Mouse (Mus musculus): ENCODE results near the gene Atad5. TPM values are rescaled to one million over a fixed set of nuclear protein-coding genes. Genes with fewer than 3 reads are reported as not detected.
A peak's percentile ranks its signal among the peaks of the same experiment; 100 is the strongest.

Atad5 gene
- polyA plus RNA-seq, 1 experiment from 2014 or later: 9.6 TPM

DNA sequence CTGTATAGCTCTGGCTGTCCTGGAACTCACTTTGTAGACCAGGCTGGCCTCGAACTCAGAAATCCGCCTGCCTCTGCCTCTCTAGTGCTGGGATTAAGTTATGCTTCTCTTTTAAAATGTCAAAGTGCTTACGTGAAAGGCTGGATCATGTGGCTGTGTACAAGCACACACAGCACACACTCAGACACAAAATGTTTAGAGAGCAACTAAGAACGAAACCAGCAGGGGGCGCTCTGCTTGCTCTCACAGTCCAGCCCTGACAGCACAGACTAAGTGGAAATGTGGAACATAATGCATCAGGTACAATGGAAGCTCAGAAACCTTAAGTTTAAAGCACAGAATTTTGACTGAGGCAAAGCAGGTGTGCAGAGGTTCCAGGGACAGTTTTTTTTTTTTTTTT, 2.4 kb upstream of the Atad5 start:
- Histone ChIP-seq H3K4me1 (0 out of 2 replicates have a peak, but pooled peaks cover under 1% of the 10 kb centered on the region), H3K4me2 (no peak overlapping the region), H3K27me3 (replicated peaks) (no peaks in the 10 kb centered on the region), H3K27ac (no peak overlapping the region), H3K36me3 (no peaks in the 10 kb centered on the region), H3K4me3 (replicated peaks) (no peak overlapping the region), H3K9me3 (no peaks in the 10 kb centered on the region), H3K9ac (no peak overlapping the region)
- ATAC-seq (ENCODE audit: insufficient read depth, low FRiP score, low read depth): peak; percentile 59; the same call in 1 of the 2 replicates
- WGBS: 10% methylated on average over 5 of the region's 5 CpGs

DNA sequence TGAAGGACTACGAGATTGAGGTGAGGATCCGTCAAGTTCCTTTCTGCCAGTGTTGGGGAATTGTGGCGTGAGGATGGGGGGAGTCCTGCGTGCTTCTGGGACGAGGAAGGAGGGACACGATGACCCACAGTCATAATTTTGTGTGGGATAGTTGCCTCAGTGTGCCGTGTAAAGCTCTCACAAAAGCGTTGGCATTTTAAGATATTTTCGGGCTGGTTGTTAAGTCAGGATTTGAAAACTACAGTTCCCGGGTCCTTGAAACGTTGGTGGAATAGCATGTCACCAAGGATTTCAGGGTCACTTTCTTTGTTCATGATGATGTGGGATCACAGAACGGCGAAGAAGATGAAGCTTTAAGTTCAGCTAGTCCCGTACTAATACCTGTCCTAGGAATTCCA, 616 bp downstream of the Atad5 start:
- Histone ChIP-seq H3K4me3 (replicated peaks) (peak overlapping the region; percentile 92), H3K36me3 (no peaks in the 10 kb centered on the region), H3K9me3 (no peaks in the 10 kb centered on the region), H3K9ac (peak overlapping the region; percentile 93), H3K4me2 (peak overlapping the region; percentile 79), H3K27me3 (replicated peaks) (no peaks in the 10 kb centered on the region), H3K4me1 (no peaks in the 10 kb centered on the region), H3K27ac (no peak overlapping the region)
- ATAC-seq (ENCODE audit: insufficient read depth, low FRiP score, low read depth): no peak
- under 1% methylated on average over 14 of the region's 14 CpGs for WGBS

DNA sequence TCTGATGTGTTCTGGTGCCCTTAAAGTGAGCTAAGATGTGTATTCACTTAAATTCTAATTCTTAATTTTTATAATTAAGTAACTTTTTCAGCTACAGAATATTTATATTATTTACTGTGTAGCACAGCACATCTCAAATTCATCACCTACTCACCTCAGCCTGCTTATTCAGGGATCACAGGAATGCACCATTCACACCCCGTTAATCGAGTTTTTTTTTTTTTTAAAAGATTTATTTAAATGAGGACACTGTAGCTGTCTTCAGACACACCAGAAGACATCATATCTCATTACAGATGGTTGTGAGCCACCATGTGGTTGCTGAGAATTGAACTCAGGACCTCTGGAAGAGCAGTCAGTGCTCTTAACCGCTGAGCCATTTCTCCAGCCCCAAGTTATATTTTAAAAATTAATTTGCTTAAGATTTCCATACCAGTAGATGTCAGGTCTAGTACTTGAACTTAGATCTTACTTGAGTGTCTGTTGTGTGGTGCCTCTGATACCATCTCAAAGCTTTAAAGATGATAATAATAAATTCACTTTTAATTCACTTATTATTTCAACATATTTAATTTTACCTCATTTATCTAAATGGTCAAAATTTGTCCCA, 1.5 kb downstream of the Atad5 start:
- no peak for ATAC-seq (ENCODE audit: insufficient read depth, low FRiP score, low read depth)
- Histone ChIP-seq H3K36me3 (no peaks in the 10 kb centered on the region), H3K9ac (no peak overlapping the region), H3K4me3 (replicated peaks) (peak overlapping the region; percentile 92), H3K9me3 (no peaks in the 10 kb centered on the region), H3K4me1 (no peaks in the 10 kb centered on the region), H3K27me3 (replicated peaks) (no peaks in the 10 kb centered on the region), H3K4me2 (peak overlapping the region; percentile 79), H3K27ac (no peak overlapping the region)
- 49% methylated on average over 3 of the region's 3 CpGs for WGBS

DNA sequence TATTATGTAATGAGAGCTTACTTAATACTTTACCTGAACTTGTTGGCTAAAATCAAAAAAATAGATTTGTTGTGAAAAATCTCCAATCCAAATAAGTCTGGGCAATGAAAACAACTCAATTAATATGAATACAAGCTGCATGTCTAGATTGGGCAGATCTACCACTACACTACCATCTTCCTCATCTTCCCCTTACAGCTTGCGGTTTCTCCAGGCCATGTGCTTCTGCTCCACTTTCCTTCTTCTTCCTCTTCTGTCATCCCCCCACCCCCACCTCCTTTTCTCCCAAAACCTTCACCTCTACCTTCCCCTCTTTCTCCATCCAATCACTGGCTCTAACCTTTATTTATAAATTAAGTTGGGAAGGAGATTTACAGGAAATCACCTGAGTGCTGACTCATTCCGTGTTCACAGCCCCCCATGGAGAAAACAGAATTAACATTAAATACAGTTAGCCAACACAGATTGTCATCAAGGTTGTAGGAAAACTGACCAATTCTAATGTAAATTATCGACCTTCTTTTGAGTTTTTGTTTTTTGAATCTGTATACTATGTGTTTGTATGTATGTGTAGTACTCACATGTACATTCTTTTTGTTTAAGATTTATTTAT, 9.3 kb downstream of the Atad5 start:
- Histone ChIP-seq H3K9me3 (no peaks in the 10 kb centered on the region), H3K36me3 (peaks cover 6% of the 10 kb centered on the region; the same call in 1 of the 2 replicates)

DNA sequence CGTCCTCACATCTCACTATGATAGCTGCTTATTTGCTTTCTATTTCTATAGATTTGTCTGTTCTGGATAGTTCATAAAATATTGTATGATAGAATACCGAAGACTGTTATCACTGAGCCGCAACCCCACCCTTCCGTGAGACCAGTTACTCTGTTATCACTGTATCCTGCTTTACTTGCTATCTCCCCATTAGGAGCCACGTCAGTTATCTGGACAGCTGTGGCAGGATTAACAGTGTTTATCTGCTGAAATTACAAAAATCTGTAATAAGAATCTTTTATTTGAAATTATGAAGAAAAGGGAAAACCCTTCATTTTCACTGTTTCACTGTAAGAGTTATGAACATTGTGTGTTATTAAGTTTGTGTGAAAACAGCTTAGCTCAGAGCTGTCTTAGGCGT, 12.1 kb downstream of the Atad5 start:
- H3K4me3 ChIP-seq (replicated peaks): no peak overlapping the region
- 84% methylated on average over 6 of the region's 6 CpGs for WGBS
- no peak for ATAC-seq (ENCODE audit: insufficient read depth, low FRiP score, low read depth)
- peaks cover 10% of the 10 kb centered on the region for H3K36me3 ChIP-seq
- H3K4me2 ChIP-seq: no peak overlapping the region
- H3K9ac ChIP-seq: no peak overlapping the region
- no peaks in the 10 kb centered on the region for H3K27me3 ChIP-seq (replicated peaks)
- H3K4me1 ChIP-seq: no peaks in the 10 kb centered on the region
- no peak overlapping the region for H3K27ac ChIP-seq
- no peaks in the 10 kb centered on the region for H3K9me3 ChIP-seq

More for the DNA sequence above, 9.3 kb downstream of the Atad5 start:
- H3K4me1 ChIP-seq: no peaks in the 10 kb centered on the region
- no peak for ATAC-seq (ENCODE audit: insufficient read depth, low FRiP score, low read depth)
- 88% methylated on average over 3 of the region's 3 CpGs for WGBS
- no peak overlapping the region for H3K4me2 ChIP-seq
- no peak overlapping the region for H3K27ac ChIP-seq
- H3K4me3 ChIP-seq (replicated peaks): no peak overlapping the region
- H3K9ac ChIP-seq: no peak overlapping the region
- no peaks in the 10 kb centered on the region for H3K27me3 ChIP-seq (replicated peaks)

DNA sequence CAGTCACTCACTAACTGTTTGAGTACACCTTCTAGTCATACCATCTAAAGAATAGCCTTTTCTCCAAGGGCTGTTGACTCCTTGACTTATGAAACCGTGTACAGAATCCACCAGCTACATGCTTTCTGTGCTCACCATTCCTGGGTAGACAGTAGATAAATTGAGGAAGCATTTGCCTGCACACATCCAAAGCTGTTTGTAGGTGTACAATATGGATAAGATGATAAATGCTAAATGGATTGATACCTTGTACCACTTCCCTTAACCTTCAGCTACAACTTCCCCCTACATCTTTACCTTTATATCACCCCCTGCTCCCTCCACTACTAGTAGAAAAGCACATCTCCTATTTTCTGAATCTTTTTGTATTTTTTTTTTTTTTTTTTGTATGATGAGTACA, 15.2 kb downstream of the Atad5 start:
- Histone ChIP-seq H3K27me3 (replicated peaks) (no peaks in the 10 kb centered on the region), H3K36me3 (peaks cover 7% of the 10 kb centered on the region), H3K4me2 (no peak overlapping the region), H3K4me3 (replicated peaks) (no peak overlapping the region), H3K27ac (no peak overlapping the region), H3K4me1 (no peaks in the 10 kb centered on the region), H3K9ac (no peak overlapping the region), H3K9me3 (no peaks in the 10 kb centered on the region)
- no peak for ATAC-seq (ENCODE audit: insufficient read depth, low FRiP score, low read depth)
- WGBS: 89% methylated on average over 1 of the region's 1 CpGs

DNA sequence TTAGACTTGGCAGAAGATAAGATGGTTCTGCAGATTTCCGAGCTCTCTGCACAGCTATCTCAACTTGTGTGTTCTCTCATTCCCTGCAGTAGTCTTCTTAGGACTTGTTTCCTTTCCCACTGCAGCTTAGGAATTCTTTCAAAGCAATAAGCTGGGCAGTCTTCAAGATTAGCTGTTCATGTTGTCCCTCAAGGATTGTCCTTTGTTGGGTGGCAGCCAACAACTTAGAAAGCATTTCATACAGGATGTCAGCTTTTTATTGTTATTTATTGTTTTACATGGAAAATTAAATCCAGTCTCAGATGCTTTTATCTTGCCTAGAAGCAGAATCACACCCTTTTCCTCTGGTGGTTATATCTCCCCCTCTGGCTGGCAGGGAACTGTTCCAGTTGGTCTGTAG, 27.2 kb downstream of the Atad5 start:
- no peak overlapping the region for H3K4me2 ChIP-seq
- no peak for ATAC-seq (ENCODE audit: insufficient read depth, low FRiP score, low read depth)
- H3K27ac ChIP-seq: no peak overlapping the region
- H3K9me3 ChIP-seq: no peaks in the 10 kb centered on the region
- no peak overlapping the region for H3K9ac ChIP-seq
- no peak overlapping the region for H3K4me3 ChIP-seq (replicated peaks)
- 80% methylated on average over 1 of the region's 1 CpGs for WGBS
- no peaks in the 10 kb centered on the region for H3K27me3 ChIP-seq (replicated peaks)
- H3K36me3 ChIP-seq: peaks cover 36% of the 10 kb centered on the region
- no peaks in the 10 kb centered on the region for H3K4me1 ChIP-seq

DNA sequence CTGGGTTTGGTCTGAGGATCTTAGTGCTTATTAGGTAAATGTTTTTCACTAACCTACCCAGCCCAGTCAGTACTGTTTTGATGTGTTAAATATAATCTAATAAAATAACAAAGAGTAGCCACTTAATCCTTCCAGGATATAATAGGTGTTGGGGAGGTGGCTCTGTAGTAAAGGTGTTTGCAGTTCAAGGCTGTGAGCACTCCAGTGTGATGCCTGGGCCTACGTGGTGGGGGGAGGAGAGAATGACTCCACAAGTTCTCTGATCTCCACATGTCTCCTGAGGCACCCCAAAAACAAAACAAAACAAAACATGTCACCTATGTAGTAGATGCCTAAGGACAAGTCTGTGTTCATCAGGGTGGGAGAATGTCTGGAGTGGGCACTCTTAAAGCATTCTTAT, 42.9 kb downstream of the Atad5 start:
- no peaks in the 10 kb centered on the region for H3K4me1 ChIP-seq
- no peak for ATAC-seq (ENCODE audit: insufficient read depth, low FRiP score, low read depth)
- H3K36me3 ChIP-seq: peaks cover 25% of the 10 kb centered on the region; the same call in 1 of the 2 replicates
- WGBS: 48% methylated on average over 1 of the region's 1 CpGs
- H3K4me2 ChIP-seq: no peak overlapping the region
- H3K9me3 ChIP-seq: no peaks in the 10 kb centered on the region
- no peak overlapping the region for H3K4me3 ChIP-seq (replicated peaks)
- no peak overlapping the region for H3K27ac ChIP-seq
- no peaks in the 10 kb centered on the region for H3K27me3 ChIP-seq (replicated peaks)
- no peak overlapping the region for H3K9ac ChIP-seq

DNA sequence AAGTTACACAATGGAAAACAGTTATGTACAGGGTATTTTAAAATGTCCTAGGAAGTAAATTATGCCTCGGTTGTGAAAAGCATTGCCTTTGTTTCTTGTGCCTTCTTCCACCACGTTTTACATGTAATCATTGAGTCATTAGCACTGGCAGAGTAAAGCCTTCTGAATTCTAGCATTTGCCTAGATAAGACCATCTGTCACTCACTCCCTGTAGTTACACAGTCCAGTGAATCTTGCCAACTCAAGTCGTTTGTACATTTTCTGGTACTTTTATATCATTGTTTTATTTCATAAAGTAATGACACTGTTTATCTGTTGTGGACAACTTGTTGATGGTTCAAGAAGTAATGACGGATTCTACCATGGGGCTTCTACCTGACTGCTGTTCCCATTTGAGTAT, 45.5 kb downstream of the Atad5 start:
- peaks cover 18% of the 10 kb centered on the region; the same call in 1 of the 2 replicates for H3K36me3 ChIP-seq
- no peak overlapping the region for H3K27ac ChIP-seq
- H3K4me3 ChIP-seq (replicated peaks): no peak overlapping the region
- H3K4me2 ChIP-seq: no peak overlapping the region
- no peaks in the 10 kb centered on the region for H3K9me3 ChIP-seq
- WGBS: 64% methylated on average over 4 of the region's 4 CpGs
- ATAC-seq (ENCODE audit: insufficient read depth, low FRiP score, low read depth): no peak
- H3K4me1 ChIP-seq: no peaks in the 10 kb centered on the region
- no peak overlapping the region for H3K9ac ChIP-seq
- no peaks in the 10 kb centered on the region for H3K27me3 ChIP-seq (replicated peaks)

DNA sequence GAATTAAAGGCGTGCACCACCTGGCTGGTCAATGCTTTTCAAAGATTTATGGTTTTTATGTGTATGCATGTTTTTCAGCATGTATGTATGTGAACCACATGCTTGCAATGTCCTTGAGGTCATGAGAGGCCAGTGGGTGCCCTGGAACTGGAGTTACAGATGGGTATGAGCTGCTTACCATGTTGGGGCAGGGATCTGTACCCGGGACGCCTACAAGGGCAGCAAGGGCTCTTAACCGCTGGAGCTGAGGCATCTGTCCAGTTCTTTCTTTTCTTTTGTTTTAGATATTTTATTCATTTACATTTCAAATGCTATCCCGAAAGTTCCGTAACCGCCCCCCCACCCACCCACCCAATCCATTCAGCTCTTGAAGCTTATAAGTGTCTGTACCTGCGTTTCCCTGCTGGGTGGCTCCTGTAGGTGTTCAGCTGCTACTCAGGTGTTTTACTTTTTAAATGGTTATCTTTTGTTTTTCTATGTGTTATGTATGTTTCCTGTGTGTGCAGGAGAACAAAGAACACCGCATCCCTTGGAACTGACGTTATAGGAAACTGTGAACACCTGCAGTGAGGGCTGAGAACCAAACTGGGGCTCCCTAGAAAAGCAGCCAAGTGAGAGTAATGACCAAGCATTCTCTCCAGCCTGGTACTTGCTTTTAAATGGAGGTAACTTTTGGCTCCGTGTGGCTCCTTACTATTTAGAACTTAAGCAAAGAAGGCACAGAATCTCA, 46.9 kb downstream of the Atad5 start:
- no peaks in the 10 kb centered on the region for H3K9me3 ChIP-seq
- H3K4me2 ChIP-seq: no peak overlapping the region
- no peak overlapping the region for H3K9ac ChIP-seq
- peaks cover 5% of the 10 kb centered on the region for H3K4me1 ChIP-seq
- 88% methylated on average over 11 of the region's 11 CpGs for WGBS
- no peaks in the 10 kb centered on the region for H3K27me3 ChIP-seq (replicated peaks)
- no peak for ATAC-seq (ENCODE audit: insufficient read depth, low FRiP score, low read depth)
- peaks cover 18% of the 10 kb centered on the region; the same call in 1 of the 2 replicates for H3K36me3 ChIP-seq
- no peak overlapping the region for H3K4me3 ChIP-seq (replicated peaks)
- H3K27ac ChIP-seq: no peak overlapping the region

DNA sequence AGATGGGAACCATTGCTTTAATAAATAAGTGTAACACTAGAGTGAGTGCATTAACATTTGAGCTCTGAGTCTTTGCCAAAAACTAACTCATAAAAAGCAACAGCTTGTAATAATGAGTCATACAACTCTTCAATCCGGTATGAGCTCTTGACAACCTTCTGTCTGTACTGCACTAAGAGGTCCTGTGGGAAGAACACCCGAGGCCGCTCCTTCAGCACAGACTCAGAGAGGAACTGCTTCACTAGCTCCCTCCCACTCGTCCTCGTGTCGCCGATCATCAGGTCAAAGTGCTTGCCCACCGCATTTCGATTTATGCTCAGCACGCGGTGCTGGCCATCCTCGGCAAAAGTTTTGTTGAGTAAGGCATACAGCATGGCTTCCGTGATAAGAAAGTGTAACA, 47.6 kb downstream of the Atad5 start:
- 89% methylated on average over 13 of the region's 13 CpGs for WGBS
- Histone ChIP-seq H3K4me1 (peaks cover 6% of the 10 kb centered on the region), H3K36me3 (peaks cover 18% of the 10 kb centered on the region; the same call in 1 of the 2 replicates), H3K9ac (no peak overlapping the region), H3K9me3 (no peaks in the 10 kb centered on the region), H3K4me2 (no peak overlapping the region), H3K27ac (no peak overlapping the region), H3K4me3 (replicated peaks) (no peak overlapping the region), H3K27me3 (replicated peaks) (no peaks in the 10 kb centered on the region)
- no peak for ATAC-seq (ENCODE audit: insufficient read depth, low FRiP score, low read depth)

DNA sequence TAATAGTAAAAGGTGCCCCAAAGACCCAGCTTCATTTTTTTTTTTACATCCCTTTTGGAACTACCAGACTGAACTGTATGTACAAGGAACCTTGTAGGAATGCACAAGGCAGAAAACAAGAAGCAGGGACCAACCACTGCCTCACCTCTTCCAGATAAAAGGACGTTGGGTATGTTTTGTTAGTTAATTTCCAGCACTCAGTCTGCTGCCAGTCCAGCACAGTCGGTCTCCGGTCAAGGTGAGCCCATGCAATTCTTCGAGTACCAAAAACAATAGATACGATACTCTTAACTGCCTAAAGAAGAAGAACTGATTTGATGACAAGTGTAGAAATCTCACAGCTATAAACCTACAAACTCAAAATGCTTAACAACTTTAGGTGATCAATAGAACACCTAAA, 48.6 kb downstream of the Atad5 start:
- Histone ChIP-seq H3K4me3 (replicated peaks) (no peak overlapping the region), H3K4me2 (no peak overlapping the region), H3K9ac (no peak overlapping the region), H3K36me3 (peaks cover 10% of the 10 kb centered on the region; the same call in 1 of the 2 replicates), H3K27me3 (replicated peaks) (no peaks in the 10 kb centered on the region), H3K9me3 (no peaks in the 10 kb centered on the region), H3K27ac (no peak overlapping the region), H3K4me1 (peaks cover 9% of the 10 kb centered on the region)
- WGBS: 87% methylated on average over 5 of the region's 5 CpGs
- ATAC-seq (ENCODE audit: insufficient read depth, low FRiP score, low read depth): no peak
